Mouse (Mus musculus) heart, postnatal 0 days (tissue): Measurements from ENCODE around the gene Cd55b. TPM values are rescaled to one million over a fixed set of nuclear protein-coding genes. Genes with fewer than 3 reads are reported as not detected.
"Not testable (repeated sequence)": the region's sequence is repeated elsewhere in the genome, so short reads cannot be mapped to it uniquely, and the experiment has no call there.

Experiments
- ATAC-seq: fragments of 200-750 bp; cut with Nextera tagmentation; 2 replicates; pipeline ENCODE4 v1.8.0; 2017; ENCODE audit warnings: low read depth, moderate number of reproducible peaks, moderate library complexity; ENCODE audit not compliant: insufficient read depth
- DNase-seq: peaks from one replicate; pipeline ENCODE4 v3.0.0-alpha.2; 2016; ENCODE audit warnings: low spot score
- H3K27ac ChIP-seq: fragments of 300-500 bp; sonication (generic); 2 replicates; pipeline ENCODE4 v1.5.1; 2014; ENCODE audit warnings: low read depth, mild to moderate bottlenecking
- H3K27me3 ChIP-seq: fragments of 300-500 bp; sonication (generic); 2 replicates; pipeline ENCODE4 v1.6.1; 2014; ENCODE audit warnings: low read length, mixed read lengths; ENCODE audit not compliant: control insufficient read depth, insufficient read depth
- H3K36me3 ChIP-seq: fragments of 300-500 bp; sonication (generic); replicated peaks from 2 replicates; pipeline ENCODE4 v1.6.1; 2014; ENCODE audit warnings: low read length, mixed read lengths; ENCODE audit not compliant: control insufficient read depth, insufficient read depth
- H3K4me1 ChIP-seq: fragments of 300-500 bp; sonication (generic); 2 replicates; pipeline ENCODE4 v1.6.1; 2014; ENCODE audit warnings: antibody characterized with exemption; ENCODE audit not compliant: control insufficient read depth, insufficient read depth
- H3K4me2 ChIP-seq: fragments of 300-500 bp; sonication (generic); 2 replicates; pipeline ENCODE4 v1.6.1; 2014; ENCODE audit warnings: low read depth, mild to moderate bottlenecking, low read length, moderate library complexity
- H3K4me3 ChIP-seq: fragments of 300-500 bp; sonication (generic); 2 replicates; pipeline ENCODE4 v1.5.1; 2014; ENCODE audit warnings: low read depth, low read length
- H3K9ac ChIP-seq: fragments of 300-500 bp; sonication (generic); replicated peaks from 2 replicates; pipeline ENCODE4 v1.6.1; 2014; ENCODE audit warnings: low read depth, low read length, mixed read lengths
- H3K9me3 ChIP-seq: fragments of 300-500 bp; sonication (generic); replicated peaks from 2 replicates; pipeline ENCODE4 v1.6.1; 2016; ENCODE audit warnings: low read length; ENCODE audit not compliant: control insufficient read depth
- CTCF ChIP-seq: IDR thresholded peaks from 2 replicates; pipeline ENCODE4 v1.5.1; 2016; ENCODE audit warnings: antibody characterized with exemption, control low read depth, low read depth
- EP300 ChIP-seq: IDR thresholded peaks from 2 replicates; pipeline ENCODE4 v1.6.1; 2016; ENCODE audit warnings: antibody characterized with exemption, low read depth
- WGBS: fragments of 180-500 bp; shearing (Covaris S2); extraction: QIAGEN DNeasy Blood & Tissue Kit; methylation state at CpG from one replicate; pipeline ENCODE4 v1.1.7; 2014; 5-methylcytosine and 5-hydroxymethylcytosine counted together
- polyA plus RNA-seq: library from polyadenylated mRNA; unstranded; fragments of >200 nt; fragmentation: Nextera tagmentation; extraction: Ambion mirVana; gene quantifications from 2 replicates; pipeline ENCODE4 v1.2.1, GENCODE M21; 2015
- total RNA-seq: library from RNA; depleted of rRNA; stranded (reverse); fragments of >200 nt; gene quantifications from 2 replicates; pipeline ENCODE4 v1.2.3, GENCODE M21; 2014; ENCODE audit warnings: low replicate concordance

The Cd55b gene
- total and polyA plus RNA-seq, 2 experiments from 2014 or later: not detected

- DNase-seq (peak; percentile 68), ATAC-seq (peak; percentile 89)
- Histone ChIP-seq H3K27ac (peak within 1 kb of the TSS; percentile 36), H3K27me3 (0 out of 2 replicates have a peak, but pooled peaks cover 3% of the 10 kb centered on the region), H3K4me2 (peak within 1 kb of the TSS; percentile 71), H3K36me3 (no peaks in the 10 kb centered on the region), H3K9me3 (no peaks in the 10 kb centered on the region), H3K4me1 (no peaks in the 10 kb centered on the region; the same call in 1 of the 2 replicates), H3K4me3 (peak within 1 kb of the TSS; percentile 62), H3K9ac (peak within 1 kb of the TSS; percentile 48)
- peak; percentile 80 for TF ChIP-seq CTCF
- TF ChIP-seq EP300: no peak
- under 1% methylated on average over 45 of the region's 45 CpGs for WGBS
Measured at GRCm38 (mm10) chr1:130462084-130462861, 39.5 kb upstream of the Cd55b start, which contains the start of gene Cd55. TSS of gene Cd55 (minus strand) at chr1:130462744.

- H3K36me3 ChIP-seq: no peaks in the 10 kb centered on the region
- no peaks in the 10 kb centered on the region for H3K9me3 ChIP-seq
- WGBS: 80% methylated on average over 2 of the region's 2 CpGs
- ATAC-seq (no peak), DNase-seq (no peak)
- no peak overlapping the region for H3K27ac ChIP-seq
- TF ChIP-seq CTCF (no peak), EP300 (no peak)
- H3K4me3 ChIP-seq: no peak overlapping the region
- no peak overlapping the region for H3K9ac ChIP-seq
- H3K4me1 ChIP-seq: no peaks in the 10 kb centered on the region
- no peak overlapping the region for H3K4me2 ChIP-seq
- no peaks in the 10 kb centered on the region for H3K27me3 ChIP-seq
Measured at GRCm38 (mm10) chr1:130455111-130455510, 32.3 kb upstream of the Cd55b start.

- H3K9me3 ChIP-seq, DNase-seq, H3K27me3 ChIP-seq, H3K4me3 ChIP-seq, ATAC-seq, H3K4me1 ChIP-seq, H3K9ac ChIP-seq, H3K36me3 ChIP-seq, H3K27ac ChIP-seq, H3K4me2 ChIP-seq: not testable (repeated sequence)
- WGBS: 86% methylated on average over 1 of the region's 1 CpGs
Measured at GRCm38 (mm10) chr1:130442930-130443329, 20.1 kb upstream of the Cd55b start.

GRCm38 (mm10) chr1:130430920-130431319 is 8.1 kb upstream of the Cd55b start:
- no peak for ATAC-seq
- TF ChIP-seq EP300 (no peak), CTCF (no peak)
- WGBS: 68% methylated on average over 4 of the region's 4 CpGs
- H3K27ac ChIP-seq: no peak overlapping the region
- no peak overlapping the region for H3K4me2 ChIP-seq
- H3K27me3 ChIP-seq: no peaks in the 10 kb centered on the region
- no peaks in the 10 kb centered on the region for H3K36me3 ChIP-seq
- no peaks in the 10 kb centered on the region for H3K9me3 ChIP-seq
- H3K9ac ChIP-seq: no peak overlapping the region
- no peak overlapping the region for H3K4me3 ChIP-seq
- H3K4me1 ChIP-seq: no peaks in the 10 kb centered on the region
- DNase-seq: no peak

GRCm38 (mm10) chr1:130428667-130429066 is 5.9 kb upstream of the Cd55b start:
- not testable (repeated sequence) for H3K4me3 ChIP-seq, H3K4me2 ChIP-seq, H3K9ac ChIP-seq, H3K27ac ChIP-seq, H3K36me3 ChIP-seq, DNase-seq, H3K27me3 ChIP-seq, H3K9me3 ChIP-seq, H3K4me1 ChIP-seq
- ATAC-seq: peak; percentile 63

GRCm38 (mm10) chr1:130427175-130427853 is 4.5 kb upstream of the Cd55b start:
- H3K9ac ChIP-seq, DNase-seq: not testable (repeated sequence)
- WGBS: 74% methylated on average over 3 of the region's 3 CpGs

GRCm38 (mm10) chr1:130422033-130422432 is 776 bp downstream of the Cd55b start:
- not testable (repeated sequence) for H3K4me2 ChIP-seq, H3K4me1 ChIP-seq, H3K9ac ChIP-seq, H3K36me3 ChIP-seq, H3K27me3 ChIP-seq, ATAC-seq, H3K9me3 ChIP-seq, DNase-seq, H3K27ac ChIP-seq, H3K4me3 ChIP-seq
- no CpG with 5 or more reads among the region's 6 CpGs for WGBS

More at GRCm38 (mm10) chr1:130427175-130427853, 4.5 kb upstream of the Cd55b start:
- not testable (repeated sequence) for H3K27me3 ChIP-seq, H3K36me3 ChIP-seq, H3K27ac ChIP-seq, ATAC-seq, H3K4me1 ChIP-seq, H3K9me3 ChIP-seq, H3K4me2 ChIP-seq, H3K4me3 ChIP-seq

GRCm38 (mm10) chr1:130397109-130397508 is 25.7 kb downstream of the Cd55b start:
- not testable (repeated sequence) for ATAC-seq, H3K4me2 ChIP-seq, H3K27ac ChIP-seq, H3K4me1 ChIP-seq, H3K27me3 ChIP-seq, H3K36me3 ChIP-seq, H3K4me3 ChIP-seq, H3K9ac ChIP-seq, DNase-seq, H3K9me3 ChIP-seq
